Mouse (Mus musculus) ES-E14 (cell line): ENCODE data around the gene Asb11. TPM values are rescaled to one million over a fixed set of nuclear protein-coding genes. Genes with fewer than 3 reads are reported as not detected.

ENCODE experiments used
- DNase-seq: peaks from one replicate; pipeline ENCODE4 v3.0.0-alpha.2; 2013; ENCODE audit warnings: low read depth, low spot score
- H3K27ac ChIP-seq: 2 replicates; pipeline ENCODE4 v1.5.1; 2012; ENCODE audit warnings: low read depth, mild to moderate bottlenecking, low read length, moderate library complexity, mixed read lengths; ENCODE audit not compliant: poor library complexity, insufficient read depth, severe bottlenecking
- H3K36me3 ChIP-seq: 2 replicates; pipeline ENCODE4 v1.6.1; 2012; ENCODE audit warnings: mild to moderate bottlenecking, low read length, moderate library complexity, mixed read lengths; ENCODE audit not compliant: control insufficient read depth, poor library complexity, insufficient read depth, severe bottlenecking
- H3K4me1 ChIP-seq, 2 experiments: fragments of 150-350 bp in 1 of 2; sonication (generic) in 1 of 2; 2 replicates each; pipeline ENCODE4 v1.6.1; 2012; ENCODE audit warnings: low read length in 2 of 2, mild to moderate bottlenecking in 1 of 2, mixed read lengths in 1 of 2; ENCODE audit not compliant: control insufficient read depth in 2 of 2, insufficient read depth in 2 of 2, poor library complexity in 1 of 2
- H3K4me3 ChIP-seq, 2 experiments: fragments of 150-350 bp in 1 of 2; sonication (generic) in 1 of 2; 2 replicates each; pipeline ENCODE4 v1.5.1; 2012; ENCODE audit warnings: low read length in 2 of 2, low read depth in 1 of 2, mild to moderate bottlenecking in 1 of 2, mixed read lengths in 1 of 2; ENCODE audit not compliant: insufficient read depth in 1 of 2, poor library complexity in 1 of 2, severe bottlenecking in 1 of 2
- H3K9ac ChIP-seq: 2 replicates; pipeline ENCODE4 v1.6.1; 2012; ENCODE audit warnings: low read depth, mild to moderate bottlenecking, low read length, mixed read lengths; ENCODE audit not compliant: poor library complexity, insufficient read depth, severe bottlenecking
- H3K9me3 ChIP-seq: fragments of 150-350 bp; sonication (generic); 2 replicates; pipeline ENCODE4 v1.6.1; 2012; ENCODE audit warnings: low read depth, mild to moderate bottlenecking, low read length; ENCODE audit not compliant: control insufficient read depth, insufficient read depth
- CHD2 ChIP-seq: IDR thresholded peaks from 2 replicates; pipeline ENCODE4 v1.6.1; 2014; ENCODE audit warnings: mild to moderate bottlenecking, low read depth, low read length, inconsistent platforms
- HCFC1 ChIP-seq: IDR thresholded peaks from 2 replicates; pipeline ENCODE4 v1.6.1; 2012; ENCODE audit warnings: low read length, inconsistent platforms, borderline replicate concordance; ENCODE audit not compliant: insufficient read depth
- MAFK ChIP-seq: IDR thresholded peaks from 2 replicates; pipeline ENCODE4 v1.6.1; 2014; ENCODE audit warnings: mild to moderate bottlenecking, low read depth, low read length, inconsistent platforms; ENCODE audit not compliant: insufficient read depth
- ZC3H11A ChIP-seq: IDR thresholded peaks from 2 replicates; pipeline ENCODE4 v1.6.1; 2012; ENCODE audit warnings: low read depth, mild to moderate bottlenecking, inconsistent platforms, low read length, borderline replicate concordance
- ZNF384 ChIP-seq: IDR thresholded peaks from 2 replicates; pipeline ENCODE4 v1.6.1; 2012; ENCODE audit warnings: low read depth, low read length, inconsistent platforms
- in situ Hi-C, 2 experiments: fragments of 600-800 bp; cut with MboI; formaldehyde crosslinking; loops; one replicate each; pipeline ENCODE4 v1.15.1; 2025; ENCODE audit warnings: low sequenced_read_pairs in 2 of 2, inconsistent platforms in 1 of 2; ENCODE audit not compliant: unreplicated experiment in 2 of 2
- total RNA-seq: library from RNA; depleted of rRNA; stranded (reverse); fragments of 300-350 nt; gene quantifications from 2 replicates; pipeline ENCODE4 v1.2.3, GENCODE M21; 2012

The Asb11 gene
- total RNA-seq, 1 experiment, result 0.18 TPM

DNA sequence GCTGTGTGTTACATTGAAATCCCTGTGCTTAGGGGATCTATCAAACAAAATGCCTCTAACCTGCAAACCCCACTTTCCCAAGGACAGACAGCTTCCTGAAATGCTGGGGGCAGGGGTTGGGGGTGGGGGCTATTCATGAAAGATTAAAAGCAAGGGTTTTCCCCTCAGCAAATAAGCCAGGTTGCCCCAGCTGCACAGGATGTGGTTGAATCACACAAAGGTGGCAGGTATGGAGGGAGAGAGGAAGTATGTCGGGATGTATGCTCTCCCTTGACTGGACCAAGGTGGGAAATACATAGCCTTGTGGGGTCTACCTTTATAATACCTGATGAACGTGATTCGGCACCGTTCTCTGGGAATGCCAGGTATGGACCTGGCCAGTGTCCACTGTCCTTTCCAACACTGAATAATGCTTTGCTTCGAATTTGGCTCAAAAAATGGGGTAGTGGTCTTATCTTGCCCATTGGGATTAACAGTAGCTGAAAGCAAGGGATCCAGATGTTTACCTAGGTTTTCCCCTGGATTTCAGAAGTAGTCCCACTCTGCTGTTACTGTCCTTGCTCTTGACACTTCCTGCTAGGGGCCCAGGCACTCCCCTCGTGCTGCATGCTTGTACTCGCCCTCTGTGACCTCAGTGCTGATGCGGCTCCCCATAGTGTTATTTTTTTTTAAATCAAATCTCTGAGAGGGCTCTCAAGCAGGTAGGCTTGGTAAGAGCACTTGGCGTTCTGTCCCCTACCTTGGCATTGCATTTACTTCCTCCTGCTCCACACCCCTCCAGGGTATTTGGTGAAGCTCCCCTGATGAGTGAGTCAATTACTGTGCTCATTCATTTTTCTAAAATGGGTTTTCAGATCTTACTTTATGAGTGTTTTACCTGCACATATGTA, 30.4 kb upstream of the Asb11 start:
- TF ChIP-seq MAFK (no peak), HCFC1 (no peak), ZNF384 (no peak), CHD2 (no peak), ZC3H11A (no peak)
- H3K9ac ChIP-seq, result no peak overlapping the region
- DNase-seq, result no peak
- no peak overlapping the region for H3K4me3 ChIP-seq
- H3K27ac ChIP-seq, result no peak overlapping the region
- no peaks in the 10 kb centered on the region for H3K36me3 ChIP-seq
- in situ Hi-C loops, result no loop called here
- no peaks in the 10 kb centered on the region for H3K9me3 ChIP-seq
- 0 out of 4 replicates have a peak, but pooled peaks cover 0 to 2% of the 10 kb centered on the region in 2 experiments for H3K4me1 ChIP-seq

DNA sequence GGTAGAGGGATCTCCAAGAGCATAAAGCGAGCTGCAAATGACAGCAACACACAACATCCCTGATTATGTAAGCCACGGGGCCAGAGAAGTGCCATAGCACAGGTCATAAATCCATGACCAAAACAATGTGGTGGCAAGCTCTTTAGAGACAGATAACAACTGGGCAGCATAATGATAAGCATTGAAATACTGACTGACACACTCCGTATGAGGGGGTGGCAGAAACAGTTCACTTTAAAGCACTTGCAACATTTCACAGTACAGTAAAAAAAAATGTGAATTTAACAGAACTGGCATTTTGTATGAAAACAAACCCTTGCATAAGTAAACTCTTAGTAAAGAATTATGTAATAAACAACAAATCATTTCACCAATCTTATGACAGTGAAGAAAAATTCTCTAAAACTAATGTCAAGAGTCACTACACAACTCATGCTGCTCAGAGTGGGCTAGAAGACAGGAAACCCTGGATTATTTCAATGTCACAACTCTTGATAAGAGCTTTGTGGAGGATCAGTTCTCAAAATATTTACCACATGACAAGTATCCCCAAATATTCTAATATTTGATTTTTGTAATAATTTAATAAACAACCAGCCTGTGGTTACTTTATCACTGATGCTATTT, 28.4 kb upstream of the Asb11 start:
- in situ Hi-C loops, result no loop called here
- 0 out of 4 replicates have a peak, but pooled peaks cover 0 to 2% of the 10 kb centered on the region in 2 experiments for H3K4me1 ChIP-seq

DNA sequence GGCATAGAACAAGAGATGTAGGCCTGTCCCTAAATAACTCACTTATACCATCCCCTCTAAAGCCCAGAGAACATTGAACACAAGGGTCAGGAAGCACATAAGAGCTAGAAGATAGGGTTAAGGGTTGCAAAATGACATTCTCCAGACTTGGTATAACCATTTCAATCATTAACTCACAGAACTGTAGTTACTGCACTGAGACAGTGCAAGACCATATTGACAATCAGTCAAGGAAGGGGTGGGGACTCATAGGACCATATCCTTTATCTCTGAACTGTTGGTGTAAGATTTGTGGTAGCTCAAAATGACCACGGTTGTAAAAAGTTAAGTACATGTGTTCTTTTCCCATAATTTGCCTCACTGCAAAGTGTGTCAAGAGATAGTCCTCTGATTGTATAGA, 26.2 kb upstream of the Asb11 start:
- H3K9me3 ChIP-seq, result no peaks in the 10 kb centered on the region
- TF ChIP-seq CHD2, result no peak
- TF ChIP-seq MAFK, result no peak
- TF ChIP-seq ZC3H11A, result no peak
- TF ChIP-seq HCFC1, result no peak
- no peak for TF ChIP-seq ZNF384
- no peak overlapping the region for H3K27ac ChIP-seq
- no peak overlapping the region for H3K9ac ChIP-seq
- DNase-seq, result no peak
- in situ Hi-C loops, result no loop called here
- H3K4me3 ChIP-seq, result no peak overlapping the region
- H3K36me3 ChIP-seq, result no peaks in the 10 kb centered on the region
- H3K4me1 ChIP-seq, result peaks cover 0 to 2% of the 10 kb centered on the region in 2 experiments; a peak in 1 of 4 replicates

More for the DNA sequence above, 28.4 kb upstream of the Asb11 start:
- Histone ChIP-seq H3K4me3 (no peak overlapping the region), H3K36me3 (no peaks in the 10 kb centered on the region), H3K27ac (no peak overlapping the region), H3K9ac (no peak overlapping the region), H3K9me3 (no peaks in the 10 kb centered on the region)
- TF ChIP-seq ZC3H11A (no peak), HCFC1 (no peak), ZNF384 (no peak), CHD2 (no peak), MAFK (no peak)
- no peak for DNase-seq

DNA sequence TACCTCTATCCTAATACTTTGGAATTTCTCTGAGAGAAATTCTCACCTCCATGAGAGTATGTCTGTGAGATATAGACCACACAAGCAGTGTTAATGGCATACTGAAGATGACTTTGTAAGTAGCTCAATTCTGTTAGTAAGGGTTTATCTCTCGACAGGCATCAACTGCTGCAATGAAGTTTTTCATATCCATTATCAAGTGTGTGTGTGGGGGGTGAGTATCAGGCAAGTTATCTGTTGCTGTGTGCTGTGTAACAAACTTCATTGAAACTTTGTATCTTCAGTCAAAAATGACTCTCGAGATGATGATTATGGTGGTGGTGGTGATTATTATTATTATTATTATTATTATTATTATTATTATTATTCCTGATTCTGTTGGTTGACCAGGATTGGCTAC, 20.0 kb upstream of the Asb11 start:
- no peak overlapping the region for H3K27ac ChIP-seq
- in situ Hi-C loops, result no loop called here
- H3K4me3 ChIP-seq, result no peak overlapping the region
- no peak for TF ChIP-seq ZC3H11A
- TF ChIP-seq ZNF384, result no peak
- TF ChIP-seq CHD2, result no peak
- TF ChIP-seq MAFK, result no peak
- no peak overlapping the region for H3K9ac ChIP-seq
- H3K4me1 ChIP-seq, result no peaks in the 10 kb centered on the region; a peak in 1 of 4 replicates
- no peaks in the 10 kb centered on the region for H3K9me3 ChIP-seq
- H3K36me3 ChIP-seq, result no peaks in the 10 kb centered on the region
- DNase-seq, result no peak
